Mouse (Mus musculus): ENCODE measurements around the gene Anp32e.

DNA sequence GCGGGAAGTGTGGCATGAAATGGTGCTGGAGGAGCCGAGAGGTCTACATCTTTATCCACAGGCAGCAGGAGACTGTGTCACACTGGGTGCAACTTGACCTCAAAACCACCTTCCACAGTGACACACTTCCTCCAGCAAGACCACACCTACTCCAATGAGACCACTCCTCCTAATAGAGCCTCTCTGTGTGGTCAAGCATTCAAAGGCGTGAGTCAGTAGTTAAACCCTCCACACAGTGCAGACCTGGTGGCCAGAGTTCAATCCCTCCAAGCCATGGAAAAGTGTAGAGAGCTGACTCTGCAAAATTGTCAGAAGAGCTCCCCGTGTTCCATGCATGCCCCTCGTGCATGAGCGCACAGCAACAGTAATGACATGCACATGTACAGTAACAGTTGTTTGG is 13.7 kb downstream of the Anp32e start:
- TF ChIP-seq POLR2A (IDR thresholded peaks at IDR 0.05; ENCODE audit: low read depth, low read length) = no peak
- TF ChIP-seq CTCF (IDR thresholded peaks at IDR 0.05; ENCODE audit: borderline replicate concordance, insufficient read depth, low read length) = no peak
